Mouse (Mus musculus) myocyte (in vitro differentiated cells): ENCODE data around the gene Samd8.

ENCODE experiments used
- MYOD1 ChIP-seq, 3 experiments: IDR thresholded peaks; one replicate each; pipeline ENCODE4 v1.6.1; 2011; ENCODE audit warnings: control low read depth in 2 of 3, low read depth in 2 of 3, mild to moderate bottlenecking in 2 of 3, moderate library complexity in 1 of 3; ENCODE audit not compliant: insufficient read length in 2 of 3, control insufficient read depth in 1 of 3
- MYOG ChIP-seq, 3 experiments: IDR thresholded peaks; one replicate each; pipeline ENCODE4 v1.6.1; 2011; ENCODE audit warnings: control low read depth in 2 of 3, low read depth in 2 of 3, mild to moderate bottlenecking in 2 of 3; ENCODE audit not compliant: insufficient read length in 2 of 3, control insufficient read depth in 1 of 3, insufficient read depth in 1 of 3
- POLR2A ChIP-seq: IDR thresholded peaks from one replicate; pipeline ENCODE4 v1.6.1; 2011; ENCODE audit warnings: low read depth, mild to moderate bottlenecking, control low read depth, moderate library complexity; ENCODE audit not compliant: insufficient read length
- REST ChIP-seq: IDR thresholded peaks from one replicate; pipeline ENCODE4 v1.6.1; 2011; ENCODE audit warnings: mild to moderate bottlenecking, control low read depth, moderate library complexity; ENCODE audit not compliant: insufficient read depth, insufficient read length
- TCF12 ChIP-seq: IDR thresholded peaks from one replicate; pipeline ENCODE4 v1.6.1; 2011; ENCODE audit warnings: mild to moderate bottlenecking, control low read depth; ENCODE audit not compliant: poor library complexity, insufficient read depth, severe bottlenecking
- TCF3 ChIP-seq: IDR thresholded peaks from one replicate; pipeline ENCODE4 v1.6.1; 2011; ENCODE audit warnings: low read depth, control low read depth; ENCODE audit not compliant: insufficient read length

- no peak for TF ChIP-seq MYOD1 (IDR thresholded peaks at IDR 0.05; ENCODE audit: control insufficient read depth in 1 of 3, insufficient read length in 2 of 3, low read depth in 2 of 3)
- TF ChIP-seq TCF12: no peak
- no peak for TF ChIP-seq POLR2A
- no peak for TF ChIP-seq MYOG (IDR thresholded peaks at IDR 0.05; ENCODE audit: control insufficient read depth in 1 of 3, insufficient read depth in 1 of 3, insufficient read length in 2 of 3, low read depth in 2 of 3)
- no peak for TF ChIP-seq TCF3
- TF ChIP-seq REST: no peak
Observed at GRCm38 (mm10) chr14:21823897-21824296, 73.6 kb downstream of the Samd8 start.
